Mouse (Mus musculus): ENCODE data around the gene Fos. TPM values are rescaled to one million over a fixed set of nuclear protein-coding genes. Genes with fewer than 3 reads are reported as not detected.

The Fos gene
- polyA plus RNA-seq, 2 experiments: 0.61 to 0.79 TPM

DNA sequence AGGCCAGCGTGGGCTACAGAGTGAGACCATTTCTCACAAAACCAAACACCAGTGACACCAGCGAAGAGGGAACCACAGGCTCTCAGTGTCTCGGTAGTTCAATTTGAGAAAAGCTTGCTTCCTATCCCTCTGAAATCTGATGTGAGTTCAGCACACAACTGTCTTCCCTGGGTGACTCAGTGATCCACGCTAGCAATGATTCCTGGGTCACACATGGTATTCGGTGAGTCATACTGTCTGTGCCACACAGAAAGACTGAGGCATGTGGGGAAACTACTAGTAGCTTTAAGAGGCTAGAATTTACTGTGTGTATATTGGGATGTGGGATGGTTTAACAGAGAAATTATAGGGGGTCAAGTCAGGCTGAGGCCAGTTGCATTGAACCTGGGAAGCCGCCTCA is 45.9 kb downstream of the Fos start:
- Histone ChIP-seq H3K4me3 (ENCODE audit: insufficient read depth in 1 of 2, low read depth in 2 of 2, low read length in 2 of 2) (no peak overlapping the region), H3K4me2 (ENCODE audit: low read depth) (no peak overlapping the region), H3K4me1 (replicated peaks; ENCODE audit: control insufficient read depth in 2 of 2, insufficient read depth in 2 of 2, low read length in 1 of 2) (no peaks in the 10 kb centered on the region), H3K9me3 (ENCODE audit: control insufficient read depth, low read length) (no peaks in the 10 kb centered on the region), H3K36me3 (replicated peaks; ENCODE audit: control insufficient read depth, insufficient read depth, low read depth) (no peaks in the 10 kb centered on the region), H3K27ac (no peak overlapping the region), H3K27me3 (ENCODE audit: control insufficient read depth, insufficient read depth, low read length) (no peaks in the 10 kb centered on the region), H3K9ac (replicated peaks) (no peak overlapping the region)
- TF ChIP-seq CTCF (IDR thresholded peaks at IDR 0.05; ENCODE audit: low read depth) (no peak), EP300 (IDR thresholded peaks at IDR 0.05; ENCODE audit: low read depth) (no peak)
- DNase-seq (ENCODE audit: low read depth in 3 of 3, low spot score in 3 of 3) (no peak), ATAC-seq (ENCODE audit: insufficient read depth) (no peak)
- 73% methylated on average over 6 of the region's 6 CpGs for WGBS (ENCODE audit: insufficient replicate concordance)

DNA sequence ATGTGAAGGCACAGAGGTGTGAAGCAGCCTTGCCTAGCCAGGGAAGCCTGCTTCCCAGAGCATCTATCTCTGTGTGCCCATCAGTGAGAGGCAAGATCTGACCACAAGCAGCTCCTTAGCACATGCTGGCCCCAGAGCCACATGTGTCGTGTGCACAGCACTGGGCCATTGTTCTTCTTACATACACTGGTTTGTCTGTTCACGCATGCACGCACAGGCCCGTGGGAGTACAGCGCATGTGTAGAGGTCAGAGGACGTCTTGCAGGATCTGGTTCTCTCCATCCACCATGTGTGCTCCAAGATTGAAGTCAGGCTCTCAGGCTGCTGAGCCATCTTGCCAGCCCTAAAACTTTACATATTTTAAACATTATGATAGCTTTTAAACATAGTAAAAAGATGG is 47.4 kb downstream of the Fos start:
- Histone ChIP-seq H3K9ac (replicated peaks) (no peak overlapping the region), H3K4me2 (ENCODE audit: low read depth) (no peak overlapping the region), H3K27me3 (ENCODE audit: control insufficient read depth, insufficient read depth, low read length) (no peaks in the 10 kb centered on the region), H3K4me1 (replicated peaks; ENCODE audit: control insufficient read depth in 2 of 2, insufficient read depth in 2 of 2, low read length in 1 of 2) (no peaks in the 10 kb centered on the region), H3K27ac (no peak overlapping the region), H3K36me3 (replicated peaks; ENCODE audit: control insufficient read depth, insufficient read depth, low read depth) (no peaks in the 10 kb centered on the region), H3K4me3 (ENCODE audit: insufficient read depth in 1 of 2, low read depth in 2 of 2, low read length in 2 of 2) (no peak overlapping the region), H3K9me3 (ENCODE audit: control insufficient read depth, low read length) (no peaks in the 10 kb centered on the region)
- no peak for ATAC-seq (ENCODE audit: insufficient read depth)
- 77% methylated on average over 6 of the region's 6 CpGs for WGBS (ENCODE audit: insufficient replicate concordance)
- TF ChIP-seq CTCF (IDR thresholded peaks at IDR 0.05; ENCODE audit: low read depth) (no peak), EP300 (IDR thresholded peaks at IDR 0.05; ENCODE audit: low read depth) (no peak)
- no peak for DNase-seq (ENCODE audit: low read depth in 3 of 3, low spot score in 3 of 3)

DNA sequence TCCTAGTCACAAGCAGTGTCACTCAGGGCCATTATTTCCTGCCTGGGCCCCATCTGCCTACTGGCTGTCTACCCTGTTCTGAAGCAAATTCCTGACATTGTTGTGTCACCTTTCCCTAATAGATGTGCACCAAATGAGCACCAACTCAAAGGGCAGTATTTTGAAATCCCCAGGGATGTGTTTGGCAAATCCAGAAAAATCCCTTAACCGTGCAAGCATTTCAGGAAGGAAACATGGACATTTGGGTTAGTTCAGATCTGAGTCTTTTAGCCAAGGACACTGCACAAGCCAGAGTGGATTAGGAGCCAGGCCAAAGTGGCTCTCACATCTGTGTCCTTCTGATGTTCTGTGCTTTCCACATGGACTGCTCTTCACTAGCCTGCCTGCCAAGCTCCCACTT is 48.0 kb downstream of the Fos start:
- TF ChIP-seq CTCF (IDR thresholded peaks at IDR 0.05; ENCODE audit: low read depth) (no peak), EP300 (IDR thresholded peaks at IDR 0.05; ENCODE audit: low read depth) (no peak)

DNA sequence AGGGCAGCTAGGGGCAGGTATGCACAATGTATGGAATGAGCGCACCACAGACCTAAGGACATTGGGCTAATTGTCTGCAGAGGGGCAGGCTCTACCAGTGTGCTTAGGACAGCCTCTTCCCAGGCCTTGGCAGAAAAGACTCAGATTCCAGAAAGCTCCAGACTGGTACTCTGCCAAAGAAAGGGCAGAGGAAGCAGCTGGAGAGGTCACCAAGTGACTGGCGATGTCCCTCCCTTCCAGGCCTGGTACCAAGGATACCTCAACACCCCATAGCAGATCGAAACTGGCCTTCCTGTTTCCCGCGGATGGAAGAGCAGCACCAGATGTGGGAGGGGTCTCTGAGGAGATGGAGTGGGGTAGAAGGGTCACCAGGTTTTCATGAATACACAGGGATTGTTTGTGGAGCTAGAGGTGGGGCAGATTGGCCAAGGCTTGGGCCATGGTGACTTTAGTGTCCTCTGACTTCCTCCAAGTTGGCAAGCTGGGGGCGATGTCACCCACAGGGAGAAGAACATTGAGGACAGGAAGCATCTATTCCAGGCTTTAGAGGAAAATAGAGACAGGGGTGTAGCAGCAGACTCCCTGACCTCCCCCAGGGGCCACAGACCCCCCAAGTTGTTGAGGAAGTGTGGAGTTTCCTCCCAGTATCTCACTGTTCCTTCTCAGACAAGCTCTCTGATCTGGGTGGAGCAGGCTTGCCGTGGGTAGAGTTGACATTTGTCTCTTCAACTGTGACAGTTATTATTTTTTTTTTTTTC is 49.1 kb downstream of the Fos start:
- H3K9me3 ChIP-seq (ENCODE audit: control insufficient read depth, low read length): no peaks in the 10 kb centered on the region
- no peaks in the 10 kb centered on the region for H3K27me3 ChIP-seq (ENCODE audit: control insufficient read depth, insufficient read depth, low read length)
- H3K4me3 ChIP-seq (ENCODE audit: insufficient read depth in 1 of 2, low read depth in 2 of 2, low read length in 2 of 2): no peak overlapping the region
- no peak for ATAC-seq (ENCODE audit: insufficient read depth)
- no peak for DNase-seq (ENCODE audit: low read depth in 3 of 3, low spot score in 3 of 3)
- H3K9ac ChIP-seq (replicated peaks): no peak overlapping the region
- TF ChIP-seq EP300 (IDR thresholded peaks at IDR 0.05; ENCODE audit: low read depth) (no peak), CTCF (IDR thresholded peaks at IDR 0.05; ENCODE audit: low read depth) (no peak)
- no peaks in the 10 kb centered on the region; a peak in 1 of 4 replicates for H3K4me1 ChIP-seq (replicated peaks; ENCODE audit: control insufficient read depth in 2 of 2, insufficient read depth in 2 of 2, low read length in 1 of 2)
- H3K27ac ChIP-seq: no peak overlapping the region
- WGBS (ENCODE audit: insufficient replicate concordance): 45% methylated on average over 7 of the region's 7 CpGs
- H3K4me2 ChIP-seq (ENCODE audit: low read depth): no peak overlapping the region
- H3K36me3 ChIP-seq (replicated peaks; ENCODE audit: control insufficient read depth, insufficient read depth, low read depth): no peaks in the 10 kb centered on the region

More for the DNA sequence above, 48.0 kb downstream of the Fos start:
- H3K9ac ChIP-seq (replicated peaks): no peak overlapping the region
- no peak overlapping the region for H3K4me2 ChIP-seq (ENCODE audit: low read depth)
- 62% methylated on average over 1 of the region's 1 CpGs for WGBS (ENCODE audit: insufficient replicate concordance)
- DNase-seq (ENCODE audit: low read depth in 3 of 3, low spot score in 3 of 3) (no peak), ATAC-seq (ENCODE audit: insufficient read depth) (no peak)
- H3K4me3 ChIP-seq (ENCODE audit: insufficient read depth in 1 of 2, low read depth in 2 of 2, low read length in 2 of 2): no peak overlapping the region
- H3K27ac ChIP-seq: no peak overlapping the region
- H3K9me3 ChIP-seq (ENCODE audit: control insufficient read depth, low read length): no peaks in the 10 kb centered on the region
- no peaks in the 10 kb centered on the region for H3K27me3 ChIP-seq (ENCODE audit: control insufficient read depth, insufficient read depth, low read length)
- no peaks in the 10 kb centered on the region for H3K4me1 ChIP-seq (replicated peaks; ENCODE audit: control insufficient read depth in 2 of 2, insufficient read depth in 2 of 2, low read length in 1 of 2)
- no peaks in the 10 kb centered on the region for H3K36me3 ChIP-seq (replicated peaks; ENCODE audit: control insufficient read depth, insufficient read depth, low read depth)

DNA sequence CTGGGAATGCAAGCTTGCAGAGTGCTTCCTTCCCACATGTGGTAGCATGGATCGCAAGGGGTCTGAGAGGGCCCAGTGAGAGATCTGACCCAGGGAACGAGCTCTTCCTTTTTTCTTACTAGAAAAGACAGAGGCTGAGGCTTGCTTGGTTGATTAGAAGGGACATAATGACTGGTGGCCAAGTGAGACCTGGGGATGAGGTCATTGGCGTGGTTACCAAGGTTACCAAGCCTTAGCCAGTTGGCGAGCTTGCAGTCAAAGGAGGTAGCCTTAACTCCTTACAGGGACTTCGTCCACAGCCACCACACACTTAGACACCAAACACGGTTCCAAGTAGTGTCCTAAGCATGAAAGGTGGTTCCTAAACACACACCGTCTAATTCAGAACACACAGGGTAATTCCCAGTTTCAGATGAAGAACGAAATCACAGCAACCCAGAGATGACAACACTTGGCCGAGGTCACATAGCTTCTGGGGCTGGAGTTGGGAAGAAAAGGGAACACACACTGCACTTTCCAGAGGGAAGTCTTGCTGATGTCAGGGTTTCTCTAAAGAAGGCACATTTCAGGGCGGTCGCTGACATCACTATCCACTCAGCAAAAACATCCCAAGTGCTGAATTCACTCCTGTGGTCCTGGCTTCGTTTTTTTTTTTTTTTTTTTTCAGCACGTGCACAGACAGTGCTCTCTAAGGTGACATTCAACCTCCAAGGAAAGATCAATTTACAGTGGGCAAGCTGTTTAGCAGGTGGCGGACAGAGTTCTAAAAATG is 49.9 kb downstream of the Fos start:
- no peak for DNase-seq (ENCODE audit: low read depth in 3 of 3, low spot score in 3 of 3)
- no peak overlapping the region for H3K27ac ChIP-seq
- no peak for TF ChIP-seq CTCF (IDR thresholded peaks at IDR 0.05; ENCODE audit: low read depth)
- TF ChIP-seq EP300 (IDR thresholded peaks at IDR 0.05; ENCODE audit: low read depth): no peak

More for the DNA sequence above, 49.9 kb downstream of the Fos start:
- Histone ChIP-seq H3K4me2 (ENCODE audit: low read depth) (no peak overlapping the region), H3K4me1 (replicated peaks; ENCODE audit: control insufficient read depth in 2 of 2, insufficient read depth in 2 of 2, low read length in 1 of 2) (no peaks in the 10 kb centered on the region; a peak in 1 of 4 replicates), H3K9ac (replicated peaks) (no peak overlapping the region), H3K4me3 (ENCODE audit: insufficient read depth in 1 of 2, low read depth in 2 of 2, low read length in 2 of 2) (no peak overlapping the region), H3K27me3 (ENCODE audit: control insufficient read depth, insufficient read depth, low read length) (no peaks in the 10 kb centered on the region), H3K36me3 (replicated peaks; ENCODE audit: control insufficient read depth, insufficient read depth, low read depth) (no peaks in the 10 kb centered on the region), H3K9me3 (ENCODE audit: control insufficient read depth, low read length) (no peaks in the 10 kb centered on the region)
- 50% methylated on average over 14 of the region's 14 CpGs for WGBS (ENCODE audit: insufficient replicate concordance)
- ATAC-seq (ENCODE audit: insufficient read depth): no peak

Measured in liver, embryonic 14.5 days (tissue).